Mouse (Mus musculus): ENCODE results near the gene Tspan11. TPM values are rescaled to one million over a fixed set of nuclear protein-coding genes. Genes with fewer than 3 reads are reported as not detected.

Tspan11 gene
- polyA plus RNA-seq, 1 experiment from 2014 or later: 7.8 TPM

DNA sequence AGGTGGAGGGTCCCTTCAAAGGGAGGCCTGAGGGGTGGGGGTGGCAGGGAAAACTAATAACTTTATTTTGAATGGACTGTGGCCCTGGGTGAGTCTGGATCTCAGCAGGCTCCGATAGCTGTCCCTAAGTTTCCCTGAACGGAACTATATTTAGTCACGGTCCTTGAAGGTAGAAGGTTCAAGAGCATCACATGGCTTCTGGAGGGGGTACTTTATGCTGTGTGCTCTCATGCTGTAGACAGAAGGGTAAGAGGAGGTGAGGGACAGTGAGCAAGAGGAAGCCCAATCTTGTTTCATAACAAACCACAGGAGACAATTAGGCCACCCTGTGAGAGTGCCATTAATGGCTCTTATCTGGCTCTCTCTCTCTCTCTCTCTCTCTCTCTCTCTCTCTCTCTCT lies 10.0 kb downstream of the Tspan11 start:
- ATAC-seq (ENCODE audit: low FRiP score, low TSS enrichment): no peak
- no peak overlapping the region for H3K27ac ChIP-seq (ENCODE audit: low read length)
- no peak overlapping the region for H3K9ac ChIP-seq (replicated peaks; ENCODE audit: low read length)
- no peak overlapping the region for H3K4me3 ChIP-seq (ENCODE audit: low read length)
- 0 out of 2 replicates have a peak, but pooled peaks cover 5% of the 10 kb centered on the region for H3K4me1 ChIP-seq (ENCODE audit: insufficient read depth, low read length)
- no peaks in the 10 kb centered on the region for H3K9me3 ChIP-seq (ENCODE audit: low read length)
- H3K27me3 ChIP-seq (ENCODE audit: insufficient read depth, low read length): no peaks in the 10 kb centered on the region
- H3K36me3 ChIP-seq (ENCODE audit: insufficient read depth, low read length): no peaks in the 10 kb centered on the region
- H3K4me2 ChIP-seq (replicated peaks; ENCODE audit: low read depth, low read length): no peak overlapping the region
- 95% methylated on average over 3 of the region's 3 CpGs for WGBS

DNA sequence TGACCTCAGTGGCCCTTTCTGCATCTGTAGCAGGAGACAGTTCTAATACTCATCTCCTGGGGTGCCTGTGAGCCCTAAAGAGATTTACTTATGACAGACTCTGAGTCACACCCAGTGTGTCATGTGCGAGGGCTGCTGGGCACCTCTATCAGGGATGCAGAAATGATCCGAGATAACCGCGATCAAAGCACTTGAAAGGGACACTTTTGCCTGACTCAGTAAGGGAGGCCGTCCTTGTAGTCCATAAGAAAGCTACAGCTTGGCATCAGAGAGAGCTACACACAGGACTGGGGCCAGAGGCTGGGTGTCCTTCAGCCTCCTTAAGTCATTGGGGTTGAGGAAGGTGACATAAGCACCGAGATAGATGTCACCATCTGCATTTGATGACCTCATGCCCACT lies 12.7 kb downstream of the Tspan11 start:
- H3K27me3 ChIP-seq (ENCODE audit: insufficient read depth, low read length): no peaks in the 10 kb centered on the region
- no peak overlapping the region for H3K4me2 ChIP-seq (replicated peaks; ENCODE audit: low read depth, low read length)
- no peaks in the 10 kb centered on the region for H3K36me3 ChIP-seq (ENCODE audit: insufficient read depth, low read length)
- 85% methylated on average over 6 of the region's 6 CpGs for WGBS
- H3K4me3 ChIP-seq (ENCODE audit: low read length): no peak overlapping the region
- no peak for ATAC-seq (ENCODE audit: low FRiP score, low TSS enrichment)
- H3K9ac ChIP-seq (replicated peaks; ENCODE audit: low read length): no peak overlapping the region
- no peaks in the 10 kb centered on the region for H3K9me3 ChIP-seq (ENCODE audit: low read length)
- H3K4me1 ChIP-seq (ENCODE audit: insufficient read depth, low read length): 0 out of 2 replicates have a peak, but pooled peaks cover 5% of the 10 kb centered on the region
- no peak overlapping the region for H3K27ac ChIP-seq (ENCODE audit: low read length)

- Histone ChIP-seq H3K4me1 (ENCODE audit: insufficient read depth, low read length) (0 out of 2 replicates have a peak, but pooled peaks cover 5% of the 10 kb centered on the region), H3K9ac (replicated peaks; ENCODE audit: low read length) (no peak overlapping the region), H3K4me2 (replicated peaks; ENCODE audit: low read depth, low read length) (no peak overlapping the region), H3K27me3 (ENCODE audit: insufficient read depth, low read length) (no peaks in the 10 kb centered on the region), H3K36me3 (ENCODE audit: insufficient read depth, low read length) (no peaks in the 10 kb centered on the region), H3K4me3 (ENCODE audit: low read length) (no peak overlapping the region), H3K27ac (ENCODE audit: low read length) (no peak overlapping the region), H3K9me3 (ENCODE audit: low read length) (no peaks in the 10 kb centered on the region)
- WGBS: 87% methylated on average over 3 of the region's 3 CpGs
- ATAC-seq (ENCODE audit: low FRiP score, low TSS enrichment): no peak
Observed at GRCm38 (mm10) chr6:127901261-127901660, 13.9 kb downstream of the Tspan11 start.

- H3K4me3 ChIP-seq (ENCODE audit: low read length): no peak overlapping the region
- H3K36me3 ChIP-seq (ENCODE audit: insufficient read depth, low read length): no peaks in the 10 kb centered on the region
- H3K27ac ChIP-seq (ENCODE audit: low read length): no peak overlapping the region
- H3K4me2 ChIP-seq (replicated peaks; ENCODE audit: low read depth, low read length): no peak overlapping the region
- no peak for ATAC-seq (ENCODE audit: low FRiP score, low TSS enrichment)
- no peaks in the 10 kb centered on the region for H3K27me3 ChIP-seq (ENCODE audit: insufficient read depth, low read length)
- WGBS: 73% methylated on average over 5 of the region's 5 CpGs
- no peaks in the 10 kb centered on the region for H3K9me3 ChIP-seq (ENCODE audit: low read length)
- H3K4me1 ChIP-seq (ENCODE audit: insufficient read depth, low read length): 0 out of 2 replicates have a peak, but pooled peaks cover 5% of the 10 kb centered on the region
- H3K9ac ChIP-seq (replicated peaks; ENCODE audit: low read length): no peak overlapping the region
Observed at GRCm38 (mm10) chr6:127901669-127902068, 14.3 kb downstream of the Tspan11 start.

DNA sequence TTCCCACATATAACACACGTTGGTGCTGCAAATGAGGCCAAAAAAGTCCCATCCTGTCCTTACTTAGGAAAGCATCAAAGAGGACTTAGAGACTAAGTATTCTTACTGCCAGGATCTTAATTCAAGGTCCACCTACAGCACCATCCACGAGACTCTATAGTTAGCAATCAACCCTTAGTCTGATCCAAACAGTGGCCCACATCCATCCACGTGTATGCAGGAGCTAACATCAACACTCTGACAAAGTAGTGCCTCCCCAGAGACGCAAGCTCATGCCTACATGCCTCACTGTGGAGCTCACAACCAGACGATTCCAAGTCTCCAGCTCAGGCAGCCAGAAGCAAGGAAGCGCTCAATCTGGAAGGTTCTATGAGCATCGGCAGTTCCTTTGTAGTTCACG lies 15.2 kb downstream of the Tspan11 start:
- no peak overlapping the region for H3K27ac ChIP-seq (ENCODE audit: low read length)
- no peaks in the 10 kb centered on the region for H3K36me3 ChIP-seq (ENCODE audit: insufficient read depth, low read length)
- no peaks in the 10 kb centered on the region for H3K27me3 ChIP-seq (ENCODE audit: insufficient read depth, low read length)
- H3K9me3 ChIP-seq (ENCODE audit: low read length): no peaks in the 10 kb centered on the region
- 0 out of 2 replicates have a peak, but pooled peaks cover 5% of the 10 kb centered on the region for H3K4me1 ChIP-seq (ENCODE audit: insufficient read depth, low read length)
- no peak overlapping the region for H3K4me3 ChIP-seq (ENCODE audit: low read length)
- no peak for ATAC-seq (ENCODE audit: low FRiP score, low TSS enrichment)
- WGBS: 87% methylated on average over 8 of the region's 8 CpGs
- H3K4me2 ChIP-seq (replicated peaks; ENCODE audit: low read depth, low read length): no peak overlapping the region
- no peak overlapping the region for H3K9ac ChIP-seq (replicated peaks; ENCODE audit: low read length)

DNA sequence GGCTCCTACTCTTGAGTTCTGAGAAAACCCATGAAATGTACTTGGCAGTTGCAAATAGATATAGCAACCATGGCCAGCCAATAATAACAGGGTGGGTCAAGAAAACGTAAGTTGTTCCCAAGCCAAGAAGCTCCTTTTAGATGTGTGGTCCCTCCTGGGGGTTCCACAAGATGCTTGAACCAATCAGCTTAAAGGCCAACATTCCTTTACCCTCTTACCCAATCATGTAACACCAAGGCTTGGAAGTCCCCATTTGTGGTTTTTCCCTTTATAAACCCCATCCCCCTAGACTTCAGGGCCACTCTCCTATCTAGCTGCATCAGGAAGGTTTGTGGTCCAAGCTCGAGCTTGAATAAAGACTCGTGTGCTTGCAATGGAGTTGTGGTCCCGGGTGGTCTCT lies 23.2 kb downstream of the Tspan11 start:
- H3K4me1 ChIP-seq (ENCODE audit: insufficient read depth, low read length): no peaks in the 10 kb centered on the region
- H3K27ac ChIP-seq (ENCODE audit: low read length): no peak overlapping the region
- WGBS: 78% methylated on average over 4 of the region's 4 CpGs
- no peaks in the 10 kb centered on the region for H3K9me3 ChIP-seq (ENCODE audit: low read length)
- no peak overlapping the region for H3K4me2 ChIP-seq (replicated peaks; ENCODE audit: low read depth, low read length)
- no peak for ATAC-seq (ENCODE audit: low FRiP score, low TSS enrichment)
- H3K9ac ChIP-seq (replicated peaks; ENCODE audit: low read length): no peak overlapping the region
- no peaks in the 10 kb centered on the region for H3K36me3 ChIP-seq (ENCODE audit: insufficient read depth, low read length)
- H3K4me3 ChIP-seq (ENCODE audit: low read length): no peak overlapping the region
- no peaks in the 10 kb centered on the region for H3K27me3 ChIP-seq (ENCODE audit: insufficient read depth, low read length)

DNA sequence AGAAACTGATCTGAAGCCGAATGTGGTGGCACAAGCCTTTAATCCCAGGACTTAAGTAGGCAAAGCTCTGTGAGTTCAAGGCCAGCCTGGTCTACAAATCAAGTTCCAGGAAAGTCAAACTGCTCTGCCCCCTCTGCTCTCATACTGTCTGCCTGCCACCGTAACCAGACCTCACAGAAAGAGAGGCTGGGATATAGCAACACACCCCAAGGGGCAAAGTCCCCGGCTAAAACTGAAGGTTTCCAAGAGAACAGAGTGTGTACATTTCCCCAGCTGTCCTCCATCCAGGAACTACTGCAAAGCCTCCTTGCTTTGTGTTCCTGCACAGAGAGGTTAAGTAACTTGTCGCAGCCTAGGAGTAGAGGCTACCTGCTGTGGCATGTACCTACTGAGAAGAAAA lies 24.3 kb downstream of the Tspan11 start:
- Histone ChIP-seq H3K27ac (ENCODE audit: low read length) (no peak overlapping the region), H3K27me3 (ENCODE audit: insufficient read depth, low read length) (no peaks in the 10 kb centered on the region), H3K36me3 (ENCODE audit: insufficient read depth, low read length) (peaks cover 4% of the 10 kb centered on the region; the same call in 1 of the 2 replicates), H3K9ac (replicated peaks; ENCODE audit: low read length) (no peak overlapping the region), H3K4me3 (ENCODE audit: low read length) (no peak overlapping the region), H3K9me3 (ENCODE audit: low read length) (0 out of 2 replicates have a peak, but pooled peaks cover 5% of the 10 kb centered on the region), H3K4me1 (ENCODE audit: insufficient read depth, low read length) (no peaks in the 10 kb centered on the region), H3K4me2 (replicated peaks; ENCODE audit: low read depth, low read length) (no peak overlapping the region)
- ATAC-seq (ENCODE audit: low FRiP score, low TSS enrichment): no peak
- WGBS: 76% methylated on average over 4 of the region's 4 CpGs

- Histone ChIP-seq H3K4me3 (ENCODE audit: low read length) (no peak overlapping the region), H3K27ac (ENCODE audit: low read length) (no peak overlapping the region), H3K9ac (replicated peaks; ENCODE audit: low read length) (no peak overlapping the region), H3K4me1 (ENCODE audit: insufficient read depth, low read length) (no peaks in the 10 kb centered on the region), H3K4me2 (replicated peaks; ENCODE audit: low read depth, low read length) (no peak overlapping the region), H3K27me3 (ENCODE audit: insufficient read depth, low read length) (no peaks in the 10 kb centered on the region), H3K9me3 (ENCODE audit: low read length) (0 out of 2 replicates have a peak, but pooled peaks cover 5% of the 10 kb centered on the region), H3K36me3 (ENCODE audit: insufficient read depth, low read length) (peaks cover 4% of the 10 kb centered on the region; the same call in 1 of the 2 replicates)
- peak; percentile 23; the same call in 1 of the 2 replicates for ATAC-seq (ENCODE audit: low FRiP score, low TSS enrichment)
- 87% methylated on average over 3 of the region's 3 CpGs for WGBS
Observed at GRCm38 (mm10) chr6:127912938-127913337, 25.5 kb downstream of the Tspan11 start.

- Histone ChIP-seq H3K4me1 (ENCODE audit: insufficient read depth, low read length) (no peaks in the 10 kb centered on the region), H3K9ac (replicated peaks; ENCODE audit: low read length) (no peak overlapping the region), H3K9me3 (ENCODE audit: low read length) (0 out of 2 replicates have a peak, but pooled peaks cover 5% of the 10 kb centered on the region), H3K4me3 (ENCODE audit: low read length) (no peak overlapping the region), H3K27me3 (ENCODE audit: insufficient read depth, low read length) (no peaks in the 10 kb centered on the region), H3K36me3 (ENCODE audit: insufficient read depth, low read length) (peaks cover 4% of the 10 kb centered on the region; the same call in 1 of the 2 replicates), H3K4me2 (replicated peaks; ENCODE audit: low read depth, low read length) (no peak overlapping the region), H3K27ac (ENCODE audit: low read length) (no peak overlapping the region)
- 32% methylated on average over 3 of the region's 3 CpGs for WGBS
- ATAC-seq (ENCODE audit: low FRiP score, low TSS enrichment): no peak
Observed at GRCm38 (mm10) chr6:127916993-127917392, 29.6 kb downstream of the Tspan11 start.

DNA sequence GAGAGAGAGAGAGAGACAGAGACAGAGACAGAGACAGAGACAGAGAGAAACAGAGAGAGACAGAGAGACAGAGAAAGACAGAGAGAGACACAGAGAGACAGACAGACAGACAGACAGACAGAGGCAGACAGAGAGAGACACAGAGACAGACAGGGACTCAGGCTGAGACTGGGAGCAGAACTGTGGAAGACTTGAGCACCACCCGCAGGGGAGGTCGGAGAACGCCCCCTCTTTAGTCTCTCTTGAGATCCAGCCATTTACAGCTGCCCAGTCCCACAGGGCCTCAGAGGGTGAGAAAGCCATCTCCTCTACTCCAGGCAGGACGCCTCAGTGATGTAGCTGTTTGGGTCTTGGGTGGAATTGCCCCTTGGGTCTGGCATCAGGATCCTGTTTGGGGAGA lies 30.3 kb downstream of the Tspan11 start:
- Histone ChIP-seq H3K27me3 (ENCODE audit: insufficient read depth, low read length) (no peaks in the 10 kb centered on the region), H3K9me3 (ENCODE audit: low read length) (0 out of 2 replicates have a peak, but pooled peaks cover 5% of the 10 kb centered on the region), H3K36me3 (ENCODE audit: insufficient read depth, low read length) (peaks cover 4% of the 10 kb centered on the region; the same call in 1 of the 2 replicates), H3K4me3 (ENCODE audit: low read length) (no peak overlapping the region), H3K4me2 (replicated peaks; ENCODE audit: low read depth, low read length) (no peak overlapping the region), H3K27ac (ENCODE audit: low read length) (no peak overlapping the region), H3K4me1 (ENCODE audit: insufficient read depth, low read length) (no peaks in the 10 kb centered on the region), H3K9ac (replicated peaks; ENCODE audit: low read length) (no peak overlapping the region)
- ATAC-seq (ENCODE audit: low FRiP score, low TSS enrichment): no peak
- 76% methylated on average over 4 of the region's 4 CpGs for WGBS
